Mouse (Mus musculus): Measurements from ENCODE around the gene Rtn4rl2. TPM values are rescaled to one million over a fixed set of nuclear protein-coding genes. Genes with fewer than 3 reads are reported as not detected.

Gene Rtn4rl2
- polyA plus RNA-seq, 1 experiment from 2014 or later: 0.59 TPM

GRCm38 (mm10) chr2:84865616-84866571 lies 20.6 kb downstream of the Rtn4rl2 start:
- ATAC-seq (ENCODE audit: insufficient number of reproducible peaks, insufficient read depth, low FRiP score, low read depth): peak; percentile 39; the same call in 1 of the 2 replicates
- H3K9me3 ChIP-seq (ENCODE audit: control insufficient read depth, low read depth, low read length): no peaks in the 10 kb centered on the region
- H3K27me3 ChIP-seq (ENCODE audit: control insufficient read depth, insufficient read depth, low read length): peaks cover 23% of the 10 kb centered on the region
- peak overlapping the region; percentile 25; the same call in 1 of the 2 replicates for H3K9ac ChIP-seq (replicated peaks; ENCODE audit: low read depth, low read length)
- no peak overlapping the region for H3K27ac ChIP-seq (ENCODE audit: low read length)
- peak overlapping the region; percentile 68 for H3K4me2 ChIP-seq (replicated peaks; ENCODE audit: low read depth, low read length)
- peaks cover 18% of the 10 kb centered on the region for H3K36me3 ChIP-seq (ENCODE audit: control insufficient read depth, insufficient read depth, low read length)
- 0 out of 2 replicates have a peak, but pooled peaks cover 5% of the 10 kb centered on the region for H3K4me1 ChIP-seq (ENCODE audit: control insufficient read depth, insufficient read depth, low read length)
- peak overlapping the region; percentile 31 for H3K4me3 ChIP-seq (ENCODE audit: low read depth, low read length)
- 2% methylated on average over 45 of the region's 47 CpGs for WGBS

DNA sequence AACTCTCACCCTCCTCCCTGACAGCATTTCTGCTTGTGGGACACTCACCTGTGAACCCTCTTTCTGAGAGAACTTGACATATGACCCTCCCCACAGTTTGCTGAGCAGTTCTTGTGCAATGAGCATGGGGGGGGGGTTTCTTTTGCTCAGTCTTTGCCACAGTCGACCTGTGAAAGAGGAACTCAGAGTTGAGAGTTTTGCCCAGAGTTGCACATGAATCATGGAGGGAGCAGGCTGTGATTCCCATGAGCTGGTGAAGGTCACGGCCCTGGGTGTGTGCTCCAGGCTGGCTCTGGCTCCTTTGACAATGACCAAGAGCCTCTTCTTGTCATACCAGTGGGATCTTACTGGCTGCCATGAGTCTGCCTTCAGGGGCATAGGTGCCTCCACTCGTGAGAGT lies 24.3 kb downstream of the Rtn4rl2 start:
- H3K27me3 ChIP-seq (ENCODE audit: control insufficient read depth, insufficient read depth, low read length): peaks cover 10% of the 10 kb centered on the region; the same call in 1 of the 2 replicates
- H3K9me3 ChIP-seq (ENCODE audit: control insufficient read depth, low read depth, low read length): no peaks in the 10 kb centered on the region
- H3K9ac ChIP-seq (replicated peaks; ENCODE audit: low read depth, low read length): no peak overlapping the region
- H3K36me3 ChIP-seq (ENCODE audit: control insufficient read depth, insufficient read depth, low read length): peaks cover 40% of the 10 kb centered on the region
- WGBS: 75% methylated on average over 3 of the region's 3 CpGs
- no peak overlapping the region for H3K4me3 ChIP-seq (ENCODE audit: low read depth, low read length)
- 0 out of 2 replicates have a peak, but pooled peaks cover 5% of the 10 kb centered on the region for H3K4me1 ChIP-seq (ENCODE audit: control insufficient read depth, insufficient read depth, low read length)
- H3K27ac ChIP-seq (ENCODE audit: low read length): no peak overlapping the region
- ATAC-seq (ENCODE audit: insufficient number of reproducible peaks, insufficient read depth, low FRiP score, low read depth): no peak
- no peak overlapping the region for H3K4me2 ChIP-seq (replicated peaks; ENCODE audit: low read depth, low read length)

- Histone ChIP-seq H3K4me2 (replicated peaks; ENCODE audit: low read depth, low read length) (no peak overlapping the region), H3K36me3 (ENCODE audit: control insufficient read depth, insufficient read depth, low read length) (peaks cover 45% of the 10 kb centered on the region), H3K27ac (ENCODE audit: low read length) (no peak overlapping the region), H3K9me3 (ENCODE audit: control insufficient read depth, low read depth, low read length) (no peaks in the 10 kb centered on the region), H3K4me3 (ENCODE audit: low read depth, low read length) (no peak overlapping the region), H3K4me1 (ENCODE audit: control insufficient read depth, insufficient read depth, low read length) (0 out of 2 replicates have a peak, but pooled peaks cover 4% of the 10 kb centered on the region), H3K9ac (replicated peaks; ENCODE audit: low read depth, low read length) (no peak overlapping the region), H3K27me3 (ENCODE audit: control insufficient read depth, insufficient read depth, low read length) (peaks cover 4% of the 10 kb centered on the region; the same call in 1 of the 2 replicates)
- 72% methylated on average over 3 of the region's 3 CpGs for WGBS
- ATAC-seq (ENCODE audit: insufficient number of reproducible peaks, insufficient read depth, low FRiP score, low read depth): no peak
Observed at GRCm38 (mm10) chr2:84861430-84861829, 25.1 kb downstream of the Rtn4rl2 start.

GRCm38 (mm10) chr2:84859991-84860780 lies 26.3 kb downstream of the Rtn4rl2 start:
- Histone ChIP-seq H3K27me3 (ENCODE audit: control insufficient read depth, insufficient read depth, low read length) (no peaks in the 10 kb centered on the region), H3K4me1 (ENCODE audit: control insufficient read depth, insufficient read depth, low read length) (no peaks in the 10 kb centered on the region), H3K27ac (ENCODE audit: low read length) (no peak overlapping the region), H3K4me2 (replicated peaks; ENCODE audit: low read depth, low read length) (no peak overlapping the region), H3K9ac (replicated peaks; ENCODE audit: low read depth, low read length) (no peak overlapping the region), H3K9me3 (ENCODE audit: control insufficient read depth, low read depth, low read length) (no peaks in the 10 kb centered on the region), H3K36me3 (ENCODE audit: control insufficient read depth, insufficient read depth, low read length) (peaks cover 53% of the 10 kb centered on the region), H3K4me3 (ENCODE audit: low read depth, low read length) (no peak overlapping the region)
- WGBS: 89% methylated on average over 7 of the region's 7 CpGs
- no peak for ATAC-seq (ENCODE audit: insufficient number of reproducible peaks, insufficient read depth, low FRiP score, low read depth)

DNA sequence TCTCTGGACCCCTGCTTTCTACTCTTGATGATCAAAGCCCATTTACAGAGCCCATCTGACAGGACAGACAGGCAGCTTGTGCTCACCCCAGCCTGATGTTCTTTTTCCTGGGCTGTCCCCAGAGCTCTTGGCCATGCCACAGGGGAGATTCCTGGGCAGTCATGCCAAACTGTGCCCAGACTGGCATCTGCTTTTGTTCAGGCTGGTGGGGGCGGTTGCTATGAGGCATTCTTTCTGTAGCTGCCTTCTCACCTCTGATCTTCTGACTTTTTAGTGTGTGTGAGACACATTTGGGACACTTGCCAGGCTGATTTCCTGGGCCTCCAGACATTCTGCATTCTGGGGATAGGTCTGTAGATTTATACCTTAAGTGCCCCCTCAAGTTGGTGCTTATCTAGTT lies 28.0 kb downstream of the Rtn4rl2 start:
- H3K36me3 ChIP-seq (ENCODE audit: control insufficient read depth, insufficient read depth, low read length): peaks cover 59% of the 10 kb centered on the region
- no peaks in the 10 kb centered on the region for H3K27me3 ChIP-seq (ENCODE audit: control insufficient read depth, insufficient read depth, low read length)
- H3K27ac ChIP-seq (ENCODE audit: low read length): no peak overlapping the region
- no peak overlapping the region for H3K4me3 ChIP-seq (ENCODE audit: low read depth, low read length)
- H3K4me2 ChIP-seq (replicated peaks; ENCODE audit: low read depth, low read length): no peak overlapping the region
- ATAC-seq (ENCODE audit: insufficient number of reproducible peaks, insufficient read depth, low FRiP score, low read depth): no peak
- H3K9ac ChIP-seq (replicated peaks; ENCODE audit: low read depth, low read length): no peak overlapping the region
- no peaks in the 10 kb centered on the region for H3K4me1 ChIP-seq (ENCODE audit: control insufficient read depth, insufficient read depth, low read length)
- H3K9me3 ChIP-seq (ENCODE audit: control insufficient read depth, low read depth, low read length): no peaks in the 10 kb centered on the region
- 79% methylated on average over 1 of the region's 1 CpGs for WGBS

DNA sequence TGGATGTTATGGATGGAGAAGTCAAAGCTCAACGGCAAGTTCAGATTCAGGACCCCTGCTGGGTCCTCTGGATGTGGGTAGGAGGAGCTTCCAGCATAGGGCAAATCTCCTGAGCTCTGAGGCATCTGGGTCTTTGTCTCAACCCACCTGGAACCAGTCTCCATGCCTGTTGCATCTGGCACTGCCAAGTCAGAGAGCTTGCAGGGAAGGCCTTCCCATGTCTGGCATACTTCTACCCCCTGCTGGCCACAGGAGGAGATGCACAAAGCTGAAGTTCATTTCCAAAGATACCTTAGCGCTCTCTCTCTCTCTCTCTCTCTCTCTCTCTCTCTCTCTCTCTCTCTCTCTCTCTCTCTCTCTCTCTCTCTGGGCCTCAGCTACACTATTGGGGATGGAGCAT lies 30.8 kb downstream of the Rtn4rl2 start:
- peaks cover 40% of the 10 kb centered on the region for H3K36me3 ChIP-seq (ENCODE audit: control insufficient read depth, insufficient read depth, low read length)
- H3K4me2 ChIP-seq (replicated peaks; ENCODE audit: low read depth, low read length): no peak overlapping the region
- ATAC-seq (ENCODE audit: insufficient number of reproducible peaks, insufficient read depth, low FRiP score, low read depth): 0 out of 2 replicates have a peak, but pooled peaks have one; percentile 66
- H3K27ac ChIP-seq (ENCODE audit: low read length): no peak overlapping the region
- H3K4me3 ChIP-seq (ENCODE audit: low read depth, low read length): no peak overlapping the region
- H3K27me3 ChIP-seq (ENCODE audit: control insufficient read depth, insufficient read depth, low read length): no peaks in the 10 kb centered on the region
- H3K9ac ChIP-seq (replicated peaks; ENCODE audit: low read depth, low read length): no peak overlapping the region
- H3K9me3 ChIP-seq (ENCODE audit: control insufficient read depth, low read depth, low read length): no peaks in the 10 kb centered on the region
- 52% methylated on average over 2 of the region's 2 CpGs for WGBS
- H3K4me1 ChIP-seq (ENCODE audit: control insufficient read depth, insufficient read depth, low read length): no peaks in the 10 kb centered on the region

- Histone ChIP-seq H3K27me3 (ENCODE audit: control insufficient read depth, insufficient read depth, low read length) (no peaks in the 10 kb centered on the region), H3K9me3 (ENCODE audit: control insufficient read depth, low read depth, low read length) (no peaks in the 10 kb centered on the region), H3K36me3 (ENCODE audit: control insufficient read depth, insufficient read depth, low read length) (peaks cover 14% of the 10 kb centered on the region; the same call in 1 of the 2 replicates), H3K4me2 (replicated peaks; ENCODE audit: low read depth, low read length) (peak overlapping the region; percentile 30), H3K4me3 (ENCODE audit: low read depth, low read length) (no peak overlapping the region), H3K9ac (replicated peaks; ENCODE audit: low read depth, low read length) (no peak overlapping the region), H3K27ac (ENCODE audit: low read length) (no peak overlapping the region), H3K4me1 (ENCODE audit: control insufficient read depth, insufficient read depth, low read length) (no peaks in the 10 kb centered on the region)
- 33% methylated on average over 23 of the region's 23 CpGs for WGBS
- peak; percentile 75 for ATAC-seq (ENCODE audit: insufficient number of reproducible peaks, insufficient read depth, low FRiP score, low read depth)
Observed at GRCm38 (mm10) chr2:84851130-84852040, 35.1 kb downstream of the Rtn4rl2 start.

Data from stomach, embryonic 14.5 days (tissue).